Mouse (Mus musculus) adrenal gland, adult 2 months (tissue): ENCODE measurements around the gene Srek1. TPM values are rescaled to one million over a fixed set of nuclear protein-coding genes. Genes with fewer than 3 reads are reported as not detected.

Experiments used
- DNase-seq: peaks from one replicate; pipeline ENCODE4 v3.0.0; 2021
- long read RNA-seq: library from polyadenylated mRNA; stranded (forward); transcript quantifications from one replicate; pipeline ENCODE4 v2.0.0, GENCODE M21; 2021
- polyA plus RNA-seq: library from polyadenylated mRNA; depleted of rRNA; stranded (reverse); fragments of >200 nt; gene quantifications from 2 replicates; pipeline ENCODE4 v1.2.3, GENCODE M21; 2012; rRNA removed
- total RNA-seq, 2 experiments: library from RNA; stranded (reverse); gene quantifications; 2 replicates each; pipeline ENCODE4 v1.2.3; 2021

Srek1 gene
- total RNA-seq (10 to 100 TPM; 44.1 to 61.2 TPM), polyA plus RNA-seq (20.0 and 22.7 TPM in 2 replicates)
- long read RNA-seq, full-length matches to known transcripts, result 22 of 28 reads
- long read RNA-seq, partial matches to known transcripts, result 2 of 28 reads
- long read RNA-seq, other reads (novel, unspliced or antisense), result 4 of 28 reads

DNA sequence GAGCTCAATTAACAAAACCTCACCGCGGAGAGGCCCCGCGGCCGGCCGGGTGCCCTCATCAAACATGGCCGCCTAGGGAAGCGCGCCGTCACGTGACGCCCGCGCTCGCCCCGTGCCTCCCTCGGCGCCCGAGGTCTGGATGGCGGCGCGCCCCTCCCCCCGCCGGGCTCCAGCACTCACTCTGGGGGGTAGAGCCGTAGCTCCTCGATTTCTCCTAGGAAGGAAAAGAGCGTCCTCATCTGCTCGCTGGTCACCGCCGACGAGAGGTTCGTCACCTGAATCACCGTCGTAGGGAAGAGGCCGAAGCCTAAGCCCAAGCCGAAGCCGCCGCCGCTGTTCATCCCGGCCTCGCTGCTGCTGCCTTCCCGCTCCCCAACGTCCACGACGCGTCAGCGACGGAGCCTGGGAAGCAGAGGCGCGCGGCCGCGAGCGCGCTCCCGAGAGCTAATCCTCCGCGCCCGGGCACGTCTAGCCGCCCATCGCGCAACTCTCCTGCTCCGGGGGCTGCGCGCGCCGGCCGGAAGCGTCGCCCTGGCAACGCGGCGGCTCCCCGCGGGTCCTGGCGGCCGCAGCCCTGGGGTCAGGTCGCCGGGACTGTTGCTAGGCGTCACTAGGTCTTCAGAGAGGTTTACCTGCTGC lies at the start of gene Srek1:
Srek1 (minus strand) TSS at position 490 of the 639 bp plus-strand sequence.
- DNase-seq, result peak; percentile 96

DNA sequence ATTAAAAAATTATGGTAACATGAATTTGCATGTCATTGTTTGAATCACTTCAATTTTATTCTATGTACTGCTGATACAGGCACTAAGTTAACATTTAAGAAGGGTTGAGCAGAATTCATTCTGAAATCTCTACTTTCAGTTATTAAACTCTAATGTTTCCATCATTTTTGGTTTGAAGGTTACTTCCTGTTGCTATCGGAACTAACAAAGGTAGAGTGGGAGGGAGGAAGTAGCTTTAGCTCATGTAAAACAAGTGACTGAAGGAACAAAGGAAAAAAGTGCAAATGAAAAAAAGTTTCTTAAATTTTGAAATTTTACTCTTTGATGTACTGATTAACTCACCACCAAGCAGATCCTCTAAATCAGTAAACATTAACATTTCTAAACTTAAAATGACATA lies 47.9 kb upstream of the Srek1 start:
- no peak for DNase-seq

DNA sequence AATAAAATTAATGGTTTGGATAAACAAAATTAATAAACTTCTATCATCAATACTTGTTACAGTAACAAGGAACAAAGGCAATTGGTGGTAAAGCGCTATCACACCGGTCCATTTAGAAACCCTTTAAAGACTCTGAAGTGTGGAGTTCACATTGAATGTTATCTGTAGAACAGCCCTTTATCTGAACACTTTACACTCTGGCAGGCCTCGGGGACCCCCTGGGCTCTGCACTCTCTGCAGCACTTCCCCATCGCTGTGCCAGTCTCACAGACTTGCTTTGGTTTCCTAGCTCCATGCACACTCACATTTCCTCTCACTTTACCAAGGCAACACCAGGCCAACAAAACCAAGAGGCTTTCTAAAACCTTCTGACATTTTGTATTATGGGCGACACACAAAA lies 45.0 kb upstream of the Srek1 start:
- no peak for DNase-seq

DNA sequence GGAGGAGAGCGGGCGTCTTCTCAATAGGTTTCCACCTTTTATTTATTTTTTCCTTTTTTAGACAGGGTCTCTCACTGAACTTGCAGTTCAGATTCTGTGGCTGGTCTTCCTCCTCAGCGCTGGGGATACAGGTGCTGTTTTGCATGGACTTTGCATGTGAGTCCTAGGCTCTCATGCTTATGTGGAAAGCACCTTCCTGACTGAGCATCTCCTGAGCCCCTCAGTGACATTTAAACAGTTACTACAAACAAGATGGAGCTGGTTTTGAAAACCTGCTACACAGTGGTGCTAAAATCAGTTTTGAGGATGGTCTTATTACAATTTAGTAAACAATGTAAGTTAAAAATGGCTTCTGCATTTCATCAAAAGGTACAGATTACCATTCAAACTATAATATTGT lies 43.5 kb upstream of the Srek1 start:
- DNase-seq, result no peak

DNA sequence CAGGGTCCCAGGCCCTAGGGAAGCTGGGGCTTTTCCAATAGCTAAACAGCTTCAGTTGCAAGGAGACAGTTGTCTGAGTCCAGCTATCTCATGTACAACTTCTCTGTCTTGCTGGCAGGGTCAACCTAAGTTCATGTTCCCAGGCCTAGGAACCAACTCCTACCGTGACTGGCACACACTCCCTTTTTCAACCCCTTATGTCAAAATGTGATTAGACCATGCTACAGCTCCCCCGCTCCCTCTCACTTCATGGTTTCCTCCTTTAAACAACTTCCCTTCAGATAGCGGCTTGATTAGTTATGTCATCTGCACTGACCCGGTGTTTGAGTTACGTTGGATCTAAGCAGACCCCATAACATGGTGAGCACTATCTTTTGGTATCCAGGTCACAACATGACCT lies 33.1 kb upstream of the Srek1 start:
- no peak for DNase-seq

DNA sequence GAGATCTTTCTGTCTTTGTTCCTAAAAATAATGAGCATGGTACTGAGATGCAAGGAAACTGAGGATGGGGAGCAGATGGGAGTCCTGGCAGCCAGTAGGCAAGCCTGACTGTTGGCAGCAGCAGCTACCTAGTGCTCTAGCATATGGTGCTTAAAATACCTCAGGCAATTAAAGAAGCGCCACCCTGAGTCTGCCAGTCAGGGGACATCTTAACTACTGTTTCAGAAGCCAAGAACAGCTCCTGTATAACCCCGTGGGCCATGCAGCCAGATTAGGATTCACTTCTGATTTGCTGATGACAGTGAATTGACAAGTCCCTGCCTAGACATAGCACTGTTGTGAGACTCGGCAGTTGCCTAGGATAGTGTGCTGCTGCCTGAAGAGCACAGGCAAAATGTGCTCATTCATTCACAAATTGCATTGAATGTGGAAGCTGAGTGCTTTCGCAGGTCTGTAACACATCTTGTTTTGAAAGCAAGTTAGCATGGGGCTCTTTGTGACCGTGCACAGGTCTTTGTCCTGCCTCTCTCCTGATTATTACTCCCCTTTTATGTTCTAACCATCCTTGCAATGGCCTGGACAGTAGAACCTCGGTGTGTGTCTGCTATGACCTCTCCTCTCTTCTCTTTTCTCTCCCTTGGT lies 31.9 kb upstream of the Srek1 start:
- no peak for DNase-seq

DNA sequence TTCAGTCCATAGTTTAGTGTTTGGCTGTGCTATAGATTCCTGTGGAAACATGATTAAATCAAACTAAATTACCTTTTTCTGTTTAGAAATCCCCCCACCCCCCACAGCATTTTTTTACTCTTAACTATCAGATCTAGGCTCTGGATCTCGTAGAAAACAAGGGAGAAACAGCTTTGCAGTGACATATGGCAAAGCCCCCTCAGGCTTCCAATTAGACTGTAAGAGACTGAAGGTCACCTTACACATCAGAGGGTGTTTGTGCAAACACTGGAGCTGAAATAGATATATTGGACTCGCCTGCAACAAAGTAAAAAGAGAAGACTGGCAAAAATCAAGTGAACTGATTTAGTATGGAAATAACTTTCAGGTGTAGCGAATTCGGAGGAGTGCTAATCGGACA lies 29.3 kb upstream of the Srek1 start:
- DNase-seq, result no peak

DNA sequence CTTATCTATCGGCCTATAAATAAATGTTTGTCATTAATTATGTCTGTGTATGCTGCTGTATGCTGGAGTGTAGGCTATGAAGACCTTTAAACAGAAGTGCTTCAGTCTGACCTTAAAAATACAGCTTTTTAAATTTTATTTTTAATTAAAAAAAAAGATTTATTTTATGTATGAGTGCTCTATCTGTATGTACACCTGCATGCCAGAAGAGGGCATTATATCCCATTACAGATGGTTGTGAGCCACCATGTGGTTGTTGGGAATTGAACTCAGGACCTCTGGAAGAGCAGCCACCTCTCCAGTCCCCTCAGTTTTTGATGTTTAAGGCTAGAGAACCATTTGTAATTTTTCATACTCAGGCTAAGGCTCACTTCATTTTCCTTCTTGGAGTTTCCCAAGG lies 26.6 kb upstream of the Srek1 start:
- DNase-seq, result no peak

DNA sequence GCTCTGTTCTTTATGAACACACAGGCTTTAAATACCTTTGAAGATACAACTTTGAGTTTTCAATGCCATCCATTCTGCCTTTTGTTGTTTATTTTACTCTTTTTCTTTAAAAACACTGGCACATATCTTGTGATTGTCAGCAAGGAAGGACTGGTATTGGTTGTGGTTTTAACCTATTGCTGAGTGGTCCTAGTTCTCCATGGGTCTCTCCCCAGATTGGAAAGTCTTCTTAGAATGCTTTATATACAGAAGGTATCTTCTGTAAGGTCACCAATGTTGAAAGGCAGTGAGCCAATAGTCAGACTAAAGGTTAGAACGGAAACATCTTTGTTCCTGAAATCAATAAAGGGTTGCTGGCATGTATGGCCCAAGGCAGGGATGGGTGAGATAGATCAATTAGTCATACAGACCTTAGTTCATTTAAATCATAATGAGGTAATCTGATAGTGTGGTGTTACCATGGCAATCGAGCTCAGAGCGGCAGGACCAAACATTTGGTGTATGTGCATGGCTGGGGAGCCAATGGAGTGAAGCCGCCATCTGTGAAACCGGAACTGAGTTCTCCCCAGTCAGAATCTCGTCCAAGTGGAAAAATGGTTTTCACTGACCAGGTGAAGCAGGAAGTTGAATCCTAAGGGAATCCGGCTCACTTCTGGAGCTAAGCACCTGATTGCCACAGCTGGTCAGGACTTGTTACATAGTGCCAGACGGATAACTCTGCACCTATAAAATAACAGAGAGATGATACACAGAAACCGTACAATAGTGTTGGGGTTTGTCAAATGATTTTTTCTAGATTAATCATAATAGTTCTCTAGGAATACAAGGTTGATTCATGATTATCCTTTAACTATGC lies 20.5 kb upstream of the Srek1 start:
- no peak for DNase-seq

DNA sequence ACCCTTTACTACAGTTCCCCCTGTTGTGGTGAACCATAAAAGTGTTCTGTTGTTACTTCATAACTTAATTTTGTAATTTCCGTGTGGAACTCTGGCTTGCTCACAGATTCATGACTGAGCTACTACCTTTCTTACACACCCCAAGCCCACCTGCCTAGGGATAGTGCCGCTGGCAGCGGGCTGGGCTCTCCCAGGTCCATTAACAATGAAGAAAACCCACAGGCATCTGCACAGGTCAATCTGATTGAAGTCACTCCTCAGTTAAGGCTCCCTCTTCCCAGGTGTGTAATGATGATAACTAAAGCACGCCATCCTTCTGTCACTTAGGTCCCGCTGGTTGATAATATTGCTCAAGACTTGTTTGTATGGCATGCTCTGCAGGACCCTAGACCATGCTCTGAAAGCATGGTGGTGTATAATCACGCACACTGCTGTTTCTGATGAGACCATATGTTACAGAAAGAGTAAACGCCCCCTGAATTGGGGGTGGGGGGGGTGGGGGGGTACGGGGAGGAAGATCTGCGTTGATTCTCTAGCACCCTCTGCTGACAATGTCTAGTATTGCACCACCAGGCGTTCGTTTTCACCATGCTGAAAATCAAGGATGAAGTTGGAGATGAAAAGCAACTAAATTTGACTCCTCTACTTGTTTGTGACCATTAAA lies 5.6 kb upstream of the Srek1 start:
- DNase-seq, result no peak

DNA sequence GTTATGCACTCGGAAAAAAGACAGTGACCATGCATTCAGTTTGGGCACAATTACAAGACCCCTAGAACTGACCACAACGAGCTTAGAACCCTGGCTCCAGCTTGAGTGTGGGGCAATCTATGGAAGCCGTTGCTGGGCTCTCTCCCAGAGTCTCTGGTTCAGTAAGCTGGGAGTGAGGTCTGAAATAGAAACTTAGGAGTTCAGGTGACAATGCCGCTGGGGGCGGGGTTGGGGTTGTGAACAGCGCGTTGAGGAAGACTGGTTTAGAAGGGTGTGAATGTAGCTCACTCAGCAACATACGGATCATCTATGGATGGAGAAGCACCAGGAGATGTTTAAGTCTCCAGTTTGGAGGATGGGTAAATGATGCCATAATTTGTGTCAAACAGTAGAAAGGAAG lies 2.7 kb upstream of the Srek1 start:
- no peak for DNase-seq

DNA sequence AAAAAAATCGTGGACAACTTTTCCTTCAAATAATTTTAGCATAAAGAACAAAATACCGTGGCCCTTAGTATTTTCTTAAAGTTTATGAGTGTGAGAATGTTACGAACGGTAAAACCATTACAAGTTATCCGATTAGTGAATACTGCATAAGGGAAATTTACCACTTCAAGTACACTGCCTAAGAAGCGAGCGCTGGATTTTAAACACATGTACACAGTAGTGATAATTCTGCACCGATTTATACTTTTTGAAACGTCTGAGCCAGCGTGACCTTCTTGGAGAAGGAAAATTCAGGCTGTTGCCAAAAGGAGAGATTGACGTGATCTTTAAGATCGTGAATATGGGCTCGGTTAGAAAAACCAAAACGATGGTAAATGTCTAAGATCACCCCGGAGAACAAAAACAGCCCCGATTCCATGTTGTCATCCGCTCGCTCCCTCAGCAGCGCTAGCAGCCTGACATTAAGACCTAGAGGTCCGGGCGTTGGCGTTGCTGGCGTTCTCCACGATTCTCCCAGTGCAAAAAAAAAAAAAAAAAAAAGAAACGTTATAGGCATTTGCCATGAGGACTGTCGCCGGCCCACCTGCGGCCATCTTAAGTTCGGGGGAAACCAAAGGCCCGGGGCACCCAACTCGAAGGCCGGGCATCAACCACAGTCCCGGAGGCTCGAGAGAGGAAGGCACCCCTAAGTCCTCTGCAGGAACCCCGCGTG lies 845 bp downstream of the Srek1 start:
- no peak for DNase-seq

DNA sequence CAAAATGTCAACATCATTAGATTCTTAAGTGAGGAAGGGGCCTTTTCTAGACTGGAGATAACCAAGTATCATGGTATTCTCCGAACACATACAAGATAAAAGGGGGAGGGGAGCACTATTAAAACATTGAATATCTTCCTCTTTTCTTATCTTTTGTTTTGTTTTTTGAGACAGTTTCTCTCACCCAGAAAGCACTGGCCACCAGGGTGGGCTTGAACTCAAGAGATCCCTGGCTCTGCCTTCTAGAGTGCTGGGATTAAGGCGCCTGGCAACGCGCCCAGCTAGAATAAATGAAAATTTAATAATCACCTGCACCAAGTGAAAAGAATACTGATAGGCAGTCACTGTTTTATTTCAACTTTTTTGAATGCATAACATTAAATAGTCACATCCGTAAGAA lies 1.5 kb downstream of the Srek1 start:
- no peak for DNase-seq

DNA sequence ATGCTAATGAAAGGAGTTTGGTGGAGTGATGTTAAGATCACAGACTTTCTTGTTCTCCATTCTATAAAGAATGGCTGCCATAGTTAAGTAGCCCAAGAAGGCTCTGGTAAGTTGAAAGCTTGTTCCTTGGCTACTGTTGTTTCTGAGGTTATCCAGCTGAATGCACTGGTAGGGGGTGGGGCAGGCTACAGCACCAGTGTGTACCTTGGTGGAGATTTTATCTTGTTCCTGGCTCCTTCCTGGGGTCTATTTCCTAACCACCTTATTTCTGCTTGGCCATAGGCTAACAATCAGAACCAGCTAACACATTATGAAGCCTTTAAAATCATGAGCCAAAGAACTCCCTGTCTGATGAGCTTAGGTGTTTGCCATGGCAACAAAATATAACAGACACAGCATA lies 3.6 kb downstream of the Srek1 start:
- DNase-seq, result no peak

DNA sequence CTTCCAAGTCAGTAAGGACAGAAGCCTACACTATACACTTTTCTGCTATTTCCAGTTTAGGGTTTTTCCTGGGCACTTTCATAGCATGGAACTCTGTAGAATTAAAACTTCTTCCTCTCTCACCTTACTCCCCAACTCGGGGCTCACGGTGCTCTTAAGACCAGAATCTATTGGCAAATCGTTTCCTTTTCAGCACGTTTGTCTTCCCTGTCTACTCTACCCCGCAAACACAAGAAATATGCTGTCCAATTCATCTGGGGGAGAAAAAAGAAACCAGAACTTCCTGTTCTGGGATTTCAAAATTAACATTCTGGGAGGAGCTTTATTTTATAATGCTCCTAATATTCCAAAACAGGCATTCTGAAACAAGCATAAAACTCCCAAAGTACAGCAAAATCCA lies 6.5 kb downstream of the Srek1 start:
- DNase-seq, result no peak

DNA sequence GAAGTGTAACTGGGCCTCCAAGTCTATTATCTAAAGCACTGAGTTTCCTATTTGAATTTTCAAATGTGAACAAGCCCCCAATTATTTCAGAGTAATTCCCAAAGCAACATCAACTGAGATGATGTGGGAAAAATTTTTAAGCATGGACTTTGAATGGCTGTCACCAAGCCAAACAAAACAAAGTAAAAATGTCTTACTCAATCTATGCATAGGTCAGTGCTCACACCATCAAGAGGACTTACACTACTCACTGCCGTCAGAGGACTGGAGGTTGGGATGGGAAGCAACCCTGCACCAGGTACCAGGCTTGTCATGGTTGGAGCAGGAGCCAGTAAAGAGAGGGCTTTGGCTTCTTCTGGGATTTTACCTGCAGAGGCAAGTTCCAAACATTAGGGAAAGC lies 10.8 kb downstream of the Srek1 start:
- no peak for DNase-seq

DNA sequence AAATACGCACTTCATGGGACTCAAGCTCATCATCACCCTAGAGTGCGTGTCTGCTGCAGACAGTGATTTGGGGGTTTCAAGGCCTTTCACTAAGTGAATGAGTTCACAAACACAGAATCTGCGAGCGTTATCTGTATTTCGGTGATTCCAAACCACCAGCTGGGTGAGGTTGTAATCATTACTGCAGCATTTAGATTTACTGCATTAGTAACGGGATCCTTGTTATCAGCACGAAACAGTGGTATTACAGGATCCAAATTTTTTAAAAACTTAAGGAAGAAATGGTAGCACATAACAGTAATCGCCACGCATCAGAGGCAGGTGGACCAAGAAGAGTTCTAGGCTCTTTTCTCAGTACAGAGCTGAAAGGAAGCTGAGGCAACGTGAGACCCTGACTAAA lies 12.4 kb downstream of the Srek1 start:
- no peak for DNase-seq

DNA sequence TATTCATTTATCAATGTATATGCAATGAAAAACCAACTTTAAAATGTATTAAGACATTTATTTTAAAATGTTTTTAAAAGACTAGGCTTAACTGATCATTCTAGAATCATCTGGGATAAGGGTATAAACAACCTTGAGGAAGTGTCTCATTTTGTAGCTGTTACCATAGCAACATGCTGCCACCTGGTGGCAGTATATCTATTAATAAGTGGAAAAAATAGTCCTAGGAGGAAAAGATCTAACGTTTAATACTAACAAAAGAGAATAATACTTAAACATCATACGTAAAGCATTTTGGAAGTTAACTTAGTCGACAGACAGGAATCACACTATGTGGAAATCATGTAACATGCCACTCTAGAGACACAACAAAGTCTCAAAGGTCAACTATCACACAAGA lies 23.0 kb downstream of the Srek1 start:
- DNase-seq, result no peak

DNA sequence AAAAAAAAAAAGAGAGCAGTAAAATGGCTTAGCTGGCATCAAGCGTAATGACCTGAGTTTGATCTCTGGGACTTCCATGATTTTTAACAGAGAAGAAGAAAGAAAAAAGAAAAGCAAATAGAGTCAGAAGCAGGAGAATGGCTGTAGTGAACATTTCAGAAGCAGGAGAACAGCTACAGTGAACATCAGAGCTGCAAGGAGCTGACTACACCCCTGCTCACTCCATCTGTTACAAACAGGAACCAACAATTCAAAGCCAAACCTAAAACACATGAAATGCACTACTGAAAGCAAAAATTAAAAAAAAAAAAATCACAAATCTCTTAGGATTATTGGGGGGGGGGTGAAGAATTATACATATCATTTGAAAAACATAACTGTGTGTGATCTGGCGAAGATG lies 28.7 kb downstream of the Srek1 start:
- no peak for DNase-seq

DNA sequence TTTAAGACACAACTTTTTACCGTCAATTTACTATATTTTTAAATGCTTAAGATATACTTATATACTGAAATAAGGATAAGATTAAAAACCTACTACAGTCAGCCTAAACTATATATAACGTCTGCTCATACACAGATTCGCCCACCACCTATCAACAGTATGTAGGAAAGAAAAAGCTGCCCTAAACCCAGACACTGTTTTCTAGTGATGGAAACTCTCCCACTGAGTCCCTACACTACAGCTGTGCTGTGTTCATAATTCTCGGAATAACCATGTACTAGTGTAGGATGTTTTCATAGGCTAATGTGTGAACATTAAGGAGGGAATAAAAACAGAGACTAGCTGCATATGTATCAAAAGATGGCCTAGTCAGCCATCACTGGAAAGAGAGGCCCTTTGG lies 29.2 kb downstream of the Srek1 start:
- DNase-seq, result no peak

DNA sequence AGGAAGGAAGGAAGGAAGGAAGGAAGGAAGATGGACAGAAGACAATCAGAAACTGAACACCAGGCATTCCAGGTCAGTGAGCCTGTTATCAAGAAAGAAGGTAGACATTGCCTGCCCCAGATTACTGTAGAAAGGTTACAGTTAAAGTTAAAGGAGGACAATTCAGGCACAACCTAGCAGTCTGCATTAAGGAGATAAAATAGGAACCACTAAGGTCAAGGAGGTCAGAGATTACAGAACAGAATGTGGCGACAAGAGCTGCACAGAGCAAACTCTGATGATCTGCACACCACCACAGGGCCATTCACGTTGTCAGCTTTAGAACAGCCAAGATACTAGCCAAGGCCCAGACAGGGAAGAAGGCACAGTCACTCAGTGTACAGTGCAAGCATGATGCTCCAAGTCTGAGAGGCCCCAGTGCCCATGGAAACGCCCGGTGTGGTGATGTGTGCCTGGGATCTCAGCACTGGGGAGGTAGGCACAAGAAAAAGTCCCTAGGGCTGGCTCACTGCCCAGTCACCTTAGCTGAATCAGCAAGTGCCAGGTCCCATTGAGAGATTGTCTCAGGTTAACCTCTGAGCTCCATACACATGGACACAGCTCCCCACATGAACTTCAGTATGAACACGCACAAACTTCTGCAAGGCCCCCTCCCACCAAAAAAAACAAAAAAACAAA lies 38.9 kb downstream of the Srek1 start:
- DNase-seq, result no peak
